Mouse (Mus musculus): ENCODE measurements around the gene Foxc2. TPM values are rescaled to one million over a fixed set of nuclear protein-coding genes. Genes with fewer than 3 reads are reported as not detected.
A peak's percentile ranks its signal among the peaks of the same experiment; 100 is the strongest.

Gene Foxc2
- polyA plus RNA-seq, 1 experiment = 14.6 TPM

- Histone ChIP-seq H3K4me3 (ENCODE audit: insufficient read depth, low read length) (no peak overlapping the region), H3K27ac (ENCODE audit: insufficient read depth, low read length) (no peak overlapping the region), H3K4me1 (ENCODE audit: control insufficient read depth, insufficient read depth, low read length) (peaks cover 7% of the 10 kb centered on the region)
- TF ChIP-seq CTCF (IDR thresholded peaks at IDR 0.05; ENCODE audit: borderline replicate concordance, insufficient read depth, low read length) = peak; percentile 86
- TF ChIP-seq POLR2A (IDR thresholded peaks at IDR 0.05; ENCODE audit: low read depth, low read length) = no peak
These were observed 11.7 kb upstream of the Foxc2 start for GRCm38 (mm10) chr8:121104049-121104818.

DNA sequence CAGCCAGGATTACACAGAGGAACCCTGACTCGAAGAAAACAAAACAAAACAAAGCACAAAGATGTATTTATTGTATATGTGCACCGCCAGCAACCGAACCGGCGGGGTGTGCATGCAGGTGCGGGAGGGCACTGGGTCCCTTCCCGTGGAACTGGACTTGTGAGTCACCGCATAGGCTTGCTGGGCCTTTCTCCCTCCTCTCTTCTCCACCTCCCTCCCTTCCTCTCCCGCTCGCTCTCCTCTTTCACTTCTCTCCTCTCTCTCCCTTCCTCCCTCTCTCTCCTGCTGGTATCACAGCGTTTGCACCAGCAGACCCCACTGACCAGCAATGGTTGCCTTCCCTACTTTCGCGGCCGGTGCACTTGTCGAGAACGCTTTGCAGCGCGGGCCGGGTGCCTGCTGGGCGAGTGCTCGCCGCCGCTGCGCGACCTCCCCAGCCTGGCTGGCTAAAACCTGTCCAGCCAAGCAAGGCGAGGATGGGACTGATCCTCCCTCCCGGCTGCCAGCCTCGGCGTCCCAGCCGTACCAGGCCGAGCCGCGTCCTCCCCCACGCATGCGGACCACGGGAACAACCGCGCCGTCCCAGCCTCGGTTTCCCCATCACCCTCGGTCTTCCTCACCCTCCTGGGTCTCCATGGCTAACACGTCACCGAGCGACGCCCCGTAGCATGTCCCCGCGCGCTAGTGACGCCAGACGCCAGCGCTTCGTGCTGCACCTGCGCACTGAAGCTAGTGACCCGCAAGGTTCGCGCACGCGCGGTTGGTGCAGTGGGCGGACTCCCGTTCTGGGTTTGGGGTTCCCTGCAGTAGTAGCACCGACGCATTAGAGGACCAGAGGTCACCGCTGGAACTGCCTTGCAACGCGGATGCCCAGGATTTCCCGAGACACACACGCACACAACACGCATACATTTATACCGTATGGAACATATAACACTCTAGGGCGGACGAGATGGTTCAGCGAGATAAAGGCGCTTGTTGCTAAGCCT is 8.0 kb upstream of the Foxc2 start, which contains the start of gene Mthfsd:
Mthfsd (minus strand) TSS at position 725 of the 989 bp plus-strand sequence.
- TF ChIP-seq POLR2A (IDR thresholded peaks at IDR 0.05; ENCODE audit: low read depth, low read length) (peak; percentile 99), CTCF (IDR thresholded peaks at IDR 0.05; ENCODE audit: borderline replicate concordance, insufficient read depth, low read length) (no peak)
- Histone ChIP-seq H3K27ac (ENCODE audit: insufficient read depth, low read length) (peak within 1 kb of the TSS; percentile 63), H3K4me1 (ENCODE audit: control insufficient read depth, insufficient read depth, low read length) (peaks cover 7% of the 10 kb centered on the region), H3K4me3 (ENCODE audit: insufficient read depth, low read length) (peak within 1 kb of the TSS; percentile 95)

DNA sequence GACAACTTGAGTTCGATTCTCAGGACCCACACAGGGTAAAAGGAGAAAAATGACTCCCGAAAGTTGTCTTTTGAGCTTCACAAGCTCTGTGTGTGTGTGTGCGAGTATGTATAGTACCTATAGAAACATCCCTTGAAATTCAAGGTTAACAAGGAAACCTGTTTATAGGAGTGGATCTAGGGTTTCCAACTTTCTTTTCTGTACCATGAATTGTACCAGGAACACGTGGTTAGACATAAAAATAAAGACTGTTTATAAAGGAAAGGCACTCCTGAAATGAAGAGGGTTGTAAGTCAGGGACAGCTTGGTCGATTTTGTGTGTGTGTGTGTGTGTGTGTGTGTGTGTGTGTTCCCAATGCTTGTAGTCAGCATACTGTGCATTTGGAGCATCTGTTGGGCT is 7.3 kb upstream of the Foxc2 start:
- Histone ChIP-seq H3K4me3 (ENCODE audit: insufficient read depth, low read length) (peak overlapping the region; percentile 39), H3K27ac (ENCODE audit: insufficient read depth, low read length) (no peak overlapping the region), H3K4me1 (ENCODE audit: control insufficient read depth, insufficient read depth, low read length) (peaks cover 7% of the 10 kb centered on the region)
- TF ChIP-seq POLR2A (IDR thresholded peaks at IDR 0.05; ENCODE audit: low read depth, low read length) (0 out of 2 replicates have a peak, but pooled peaks have one; percentile 22), CTCF (IDR thresholded peaks at IDR 0.05; ENCODE audit: borderline replicate concordance, insufficient read depth, low read length) (no peak)

- Histone ChIP-seq H3K4me1 (ENCODE audit: control insufficient read depth, insufficient read depth, low read length) (peaks cover 7% of the 10 kb centered on the region), H3K27ac (ENCODE audit: insufficient read depth, low read length) (no peak overlapping the region), H3K4me3 (ENCODE audit: insufficient read depth, low read length) (no peak overlapping the region)
- no peak for TF ChIP-seq POLR2A (IDR thresholded peaks at IDR 0.05; ENCODE audit: low read depth, low read length)
- TF ChIP-seq CTCF (IDR thresholded peaks at IDR 0.05; ENCODE audit: borderline replicate concordance, insufficient read depth, low read length) = no peak
These were observed 4.6 kb upstream of the Foxc2 start for GRCm38 (mm10) chr8:121111145-121111907.

GRCm38 (mm10) chr8:121113261-121113660 is 2.7 kb upstream of the Foxc2 start:
- H3K4me3 ChIP-seq (ENCODE audit: insufficient read depth, low read length) = no peak overlapping the region

DNA sequence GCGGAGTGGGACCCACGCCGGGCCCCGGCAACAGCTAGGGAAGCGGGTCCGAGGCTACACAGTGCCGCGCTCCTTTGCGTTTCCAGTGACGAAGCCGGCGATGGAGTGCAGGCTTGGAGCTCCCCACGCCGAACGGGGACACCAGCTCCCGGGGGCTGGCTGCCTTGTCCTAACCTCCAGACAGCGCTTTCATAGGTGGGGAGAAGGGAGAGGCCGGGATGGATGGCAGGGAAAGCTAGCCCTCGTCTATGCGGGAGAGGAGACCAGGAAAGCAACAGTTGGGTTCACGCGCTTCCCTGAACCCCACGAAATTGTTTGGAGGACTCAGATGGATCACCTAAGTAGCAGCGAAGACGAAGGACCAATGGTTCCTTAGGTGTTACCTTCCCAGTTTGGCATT is 835 bp upstream of the Foxc2 start:
- Histone ChIP-seq H3K27ac (ENCODE audit: insufficient read depth, low read length) (peak overlapping the region; percentile 44; the same call in 1 of the 2 replicates), H3K4me3 (ENCODE audit: insufficient read depth, low read length) (peak overlapping the region; percentile 30), H3K4me1 (ENCODE audit: control insufficient read depth, insufficient read depth, low read length) (no peaks in the 10 kb centered on the region)
- TF ChIP-seq POLR2A (IDR thresholded peaks at IDR 0.05; ENCODE audit: low read depth, low read length) (no peak), CTCF (IDR thresholded peaks at IDR 0.05; ENCODE audit: borderline replicate concordance, insufficient read depth, low read length) (no peak)

More at GRCm38 (mm10) chr8:121113261-121113660, 2.7 kb upstream of the Foxc2 start:
- Histone ChIP-seq H3K27ac (ENCODE audit: insufficient read depth, low read length) (no peak overlapping the region), H3K4me1 (ENCODE audit: control insufficient read depth, insufficient read depth, low read length) (no peaks in the 10 kb centered on the region)
- TF ChIP-seq CTCF (IDR thresholded peaks at IDR 0.05; ENCODE audit: borderline replicate concordance, insufficient read depth, low read length) (peak; percentile 94), POLR2A (IDR thresholded peaks at IDR 0.05; ENCODE audit: low read depth, low read length) (no peak)

GRCm38 (mm10) chr8:121116591-121117185 is 717 bp downstream of the Foxc2 start:
- TF ChIP-seq POLR2A (IDR thresholded peaks at IDR 0.05; ENCODE audit: low read depth, low read length) (no peak), CTCF (IDR thresholded peaks at IDR 0.05; ENCODE audit: borderline replicate concordance, insufficient read depth, low read length) (no peak)
- Histone ChIP-seq H3K4me3 (ENCODE audit: insufficient read depth, low read length) (peak overlapping the region; percentile 83), H3K27ac (ENCODE audit: insufficient read depth, low read length) (peak overlapping the region; percentile 91), H3K4me1 (ENCODE audit: control insufficient read depth, insufficient read depth, low read length) (no peaks in the 10 kb centered on the region)

- Histone ChIP-seq H3K27ac (ENCODE audit: insufficient read depth, low read length) (peak overlapping the region; percentile 91), H3K4me3 (ENCODE audit: insufficient read depth, low read length) (peak overlapping the region; percentile 83), H3K4me1 (ENCODE audit: control insufficient read depth, insufficient read depth, low read length) (no peaks in the 10 kb centered on the region; the same call in 1 of the 2 replicates)
- TF ChIP-seq CTCF (IDR thresholded peaks at IDR 0.05; ENCODE audit: borderline replicate concordance, insufficient read depth, low read length) = no peak
- TF ChIP-seq POLR2A (IDR thresholded peaks at IDR 0.05; ENCODE audit: low read depth, low read length) = no peak
These were observed 1.2 kb downstream of the Foxc2 start for GRCm38 (mm10) chr8:121117186-121117651.

Measured in embryonic fibroblast, embryonic 13.5 days (primary cell).